ENCODE assay signal across 8 mouse cellular contexts in genomic region chr9:50849249-50849648, GRCm38 (mm10). TPM values are rescaled to one million over a fixed set of nuclear protein-coding genes. Genes with fewer than 3 reads are reported as not detected.
DNase-seq lines count a peak whose midpoint lies in the region; ATAC-seq and TF ChIP-seq lines count a peak whose summit lies in the region.

No protein-coding gene starts in this region.

- peak; percentile 69 for ATAC-seq in forebrain, embryonic 11.5 days (replicated peaks; ENCODE audit: low FRiP score)
- ATAC-seq in heart, postnatal 0 days (ENCODE audit: insufficient read depth, low read depth), result peak; percentile 74
- ATAC-seq in liver, embryonic 14.5 days (ENCODE audit: insufficient read depth), result peak; percentile 64
- peak; percentile 74 for ATAC-seq in neural tube, embryonic 14.5 days (ENCODE audit: low read depth)

- peak; percentile 94 for TF ChIP-seq CTCF in heart, postnatal 0 days (IDR thresholded peaks at IDR 0.05; ENCODE audit: low read depth)
- peak; percentile 88 for TF ChIP-seq CTCF in liver, embryonic 14.5 days (IDR thresholded peaks at IDR 0.05; ENCODE audit: low read depth)

- no peaks in the 10 kb centered on the region for H3K36me3 ChIP-seq in forebrain, embryonic 11.5 days (ENCODE audit: control insufficient read depth, insufficient read depth, low read length)
- H3K36me3 ChIP-seq in heart, postnatal 0 days (replicated peaks; ENCODE audit: control insufficient read depth, insufficient read depth, low read length), result no peaks in the 10 kb centered on the region
- no peaks in the 10 kb centered on the region for H3K36me3 ChIP-seq in liver, embryonic 14.5 days (replicated peaks; ENCODE audit: control insufficient read depth, insufficient read depth, low read depth)
- H3K36me3 ChIP-seq in neural tube, embryonic 14.5 days (ENCODE audit: control insufficient read depth, insufficient read depth, low read length), result no peaks in the 10 kb centered on the region; the same call in 1 of the 2 replicates

- H3K9ac ChIP-seq in forebrain, embryonic 11.5 days (ENCODE audit: low read length), result no peak overlapping the region
- no peak overlapping the region for H3K9ac ChIP-seq in heart, postnatal 0 days (replicated peaks; ENCODE audit: low read depth, low read length)
- no peak overlapping the region for H3K9ac ChIP-seq in liver, embryonic 14.5 days (replicated peaks)
- no peak overlapping the region for H3K9ac ChIP-seq in neural tube, embryonic 14.5 days (replicated peaks; ENCODE audit: low read depth, low read length)

- H3K4me1 ChIP-seq in forebrain, embryonic 11.5 days (replicated peaks; ENCODE audit: control insufficient read depth, insufficient read depth, low read length), result peaks cover 2% of the 10 kb centered on the region; the same call in 1 of the 2 replicates
- peaks cover 11% of the 10 kb centered on the region for H3K4me1 ChIP-seq in heart, postnatal 0 days (ENCODE audit: control insufficient read depth, insufficient read depth)
- H3K4me1 ChIP-seq in liver, embryonic 14.5 days (replicated peaks; ENCODE audit: control insufficient read depth in 2 of 2, insufficient read depth in 2 of 2, low read length in 1 of 2), result peaks cover 37 to 43% of the 10 kb centered on the region in 2 experiments
- no peaks in the 10 kb centered on the region for H3K4me1 ChIP-seq in neural tube, embryonic 14.5 days (ENCODE audit: control insufficient read depth, insufficient read depth, low read length)

- no peak overlapping the region for H3K27ac ChIP-seq in forebrain, embryonic 11.5 days (ENCODE audit: low read depth, low read length)
- no peak overlapping the region for H3K27ac ChIP-seq in heart, postnatal 0 days (ENCODE audit: low read depth)
- no peak overlapping the region; the same call in 1 of the 2 replicates for H3K27ac ChIP-seq in liver, embryonic 14.5 days
- no peak overlapping the region for H3K27ac ChIP-seq in neural tube, embryonic 14.5 days (ENCODE audit: low read depth, low read length)

- H3K9me3 ChIP-seq in forebrain, embryonic 11.5 days (ENCODE audit: control insufficient read depth, low read length), result no peaks in the 10 kb centered on the region
- no peaks in the 10 kb centered on the region for H3K9me3 ChIP-seq in heart, postnatal 0 days (replicated peaks; ENCODE audit: control insufficient read depth, low read length)
- no peaks in the 10 kb centered on the region for H3K9me3 ChIP-seq in liver, embryonic 14.5 days (ENCODE audit: control insufficient read depth, low read length)
- no peaks in the 10 kb centered on the region for H3K9me3 ChIP-seq in neural tube, embryonic 14.5 days (ENCODE audit: control insufficient read depth, low read length)

- peak; percentile 63 to 77 for DNase-seq in CD8-positive naive resting alpha-beta T cell, adult 2 months (ENCODE audit: low read depth in 2 of 2, low spot score in 2 of 2)
- peak; percentile 85 for DNase-seq in c-Kit-positive CD71-negative TER-119-negative erythroid progenitor cells, embryonic 14.5 days (ENCODE audit: low read depth)
- peak; percentile 92 for DNase-seq in forebrain, embryonic 11.5 days (ENCODE audit: low spot score)
- DNase-seq in heart, postnatal 0 days (ENCODE audit: low spot score), result peak; percentile 82
- peak; percentile 91 to 95 for DNase-seq in kidney, postnatal 36 days
- peak; percentile 80 to 88 (median 83) for DNase-seq in liver, embryonic 14.5 days (ENCODE audit: low read depth in 3 of 3, low spot score in 3 of 3)
- DNase-seq in testis, postnatal 14 days (ENCODE audit: low spot score), result peak; percentile 69

- no peak for TF ChIP-seq EP300 in heart, postnatal 0 days (IDR thresholded peaks at IDR 0.05; ENCODE audit: low read depth)
- no peak for TF ChIP-seq EP300 in liver, embryonic 14.5 days (IDR thresholded peaks at IDR 0.05; ENCODE audit: low read depth)

- no peak overlapping the region for H3K4me3 ChIP-seq in forebrain, embryonic 11.5 days (ENCODE audit: low read depth, low read length)
- no peak overlapping the region for H3K4me3 ChIP-seq in heart, postnatal 0 days (ENCODE audit: low read depth, low read length)
- H3K4me3 ChIP-seq in liver, embryonic 14.5 days (ENCODE audit: insufficient read depth in 1 of 2, low read depth in 2 of 2, low read length in 2 of 2), result no peak overlapping the region
- H3K4me3 ChIP-seq in neural tube, embryonic 14.5 days (ENCODE audit: low read depth, low read length), result no peak overlapping the region

- H3K4me2 ChIP-seq in forebrain, embryonic 11.5 days (ENCODE audit: low read depth, low read length, severe bottlenecking), result no peak overlapping the region
- no peak overlapping the region for H3K4me2 ChIP-seq in heart, postnatal 0 days (ENCODE audit: low read depth, low read length)
- H3K4me2 ChIP-seq in liver, embryonic 14.5 days (ENCODE audit: low read depth), result no peak overlapping the region
- no peak overlapping the region for H3K4me2 ChIP-seq in neural tube, embryonic 14.5 days (ENCODE audit: low read depth, low read length)

- no peaks in the 10 kb centered on the region for H3K27me3 ChIP-seq in forebrain, embryonic 11.5 days (ENCODE audit: control insufficient read depth, insufficient read depth, low read length)
- no peaks in the 10 kb centered on the region for H3K27me3 ChIP-seq in heart, postnatal 0 days (ENCODE audit: control insufficient read depth, insufficient read depth, low read length)
- no peaks in the 10 kb centered on the region for H3K27me3 ChIP-seq in liver, embryonic 14.5 days (ENCODE audit: control insufficient read depth, insufficient read depth, low read length)
- no peaks in the 10 kb centered on the region for H3K27me3 ChIP-seq in neural tube, embryonic 14.5 days (ENCODE audit: control insufficient read depth, insufficient read depth, low read length)

- 27% methylated on average over 8 of the region's 8 CpGs for WGBS in forebrain, embryonic 11.5 days
- 20% methylated on average over 8 of the region's 8 CpGs for WGBS in heart, postnatal 0 days
- 20% methylated on average over 8 of the region's 8 CpGs for WGBS in liver, embryonic 14.5 days (ENCODE audit: insufficient replicate concordance)
- 21% methylated on average over 8 of the region's 8 CpGs for WGBS in neural tube, embryonic 14.5 days

RNA-seq across cellular contexts. Expression of gene Ppp2r1b, which starts 4.1 kb away (rescaled TPM):
- polyA plus RNA-seq in forebrain, embryonic 11.5 days (2014; fragmentation: Nextera tagmentation; extraction: Ambion mirVana), result 125 and 132 TPM in 2 replicates
- total RNA-seq in heart, postnatal 0 days (2014; rRNA removed; ENCODE audit: low replicate concordance), result 7.5 and 15.3 TPM in 2 replicates
- polyA plus RNA-seq in heart, postnatal 0 days (2015; fragmentation: Nextera tagmentation; extraction: Ambion mirVana), result 15.3 and 17.8 TPM in 2 replicates
- 20.9 and 27.7 TPM in 2 replicates for polyA plus RNA-seq in liver, embryonic 14.5 days (2012; rRNA removed)
- polyA plus RNA-seq in liver, embryonic 14.5 days (2014; fragmentation: Nextera tagmentation; extraction: Ambion mirVana), result 69.1 and 75.0 TPM in 2 replicates
- polyA plus RNA-seq in neural tube, embryonic 14.5 days (2014; fragmentation: Nextera tagmentation; extraction: Ambion mirVana), result 44.1 and 53.8 TPM in 2 replicates
